Mouse (Mus musculus) heart, adult 9 months (tissue): ENCODE measurements at regions not wholly inside any gene's neighbourhood (a gene's known extent, or its start where the extent isn't known, plus 50 kb on each side); places are given as distances from the start of the nearest gene placed in this dataset.
"Not testable (repeated sequence)": the region's sequence is repeated elsewhere in the genome, so short reads cannot be mapped to it uniquely, and the experiment has no call there.

ENCODE experiments used
- DNase-seq, 2 experiments: peaks; one replicate each; pipeline ENCODE4 v3.0.0; 2022; ENCODE audit warnings: low spot score in 2 of 2

- DNase-seq: no peak
These were observed 149.0 kb upstream of the Mocs1 start for GRCm38 (mm10) chr17:49278973-49279727.

GRCm38 (mm10) chr17:49281344-49281743 lies 146.8 kb upstream of the Mocs1 start:
- no peak for DNase-seq

- DNase-seq: no peak
These were observed 145.7 kb upstream of the Mocs1 start for GRCm38 (mm10) chr17:49282498-49282897.

- DNase-seq: no peak
These were observed 144.7 kb upstream of the Mocs1 start for GRCm38 (mm10) chr17:49283491-49283890.

GRCm38 (mm10) chr17:49291636-49292035 lies 136.5 kb upstream of the Mocs1 start:
- DNase-seq: no peak

GRCm38 (mm10) chr17:49304461-49304860 lies 123.7 kb upstream of the Mocs1 start:
- DNase-seq: peak in 1 of 2 experiments; percentile 2

GRCm38 (mm10) chr17:49305116-49305515 lies 123.0 kb upstream of the Mocs1 start:
- no peak for DNase-seq

- DNase-seq: no peak
These were observed 119.1 kb upstream of the Mocs1 start for GRCm38 (mm10) chr17:49309079-49309478.

- DNase-seq: no peak
These were observed 114.0 kb upstream of the Mocs1 start for GRCm38 (mm10) chr17:49314196-49314595.

- no peak for DNase-seq
These were observed 100.6 kb upstream of the Mocs1 start for GRCm38 (mm10) chr17:49327524-49327923.

GRCm38 (mm10) chr17:49335318-49335717 lies 92.8 kb upstream of the Mocs1 start:
- no peak for DNase-seq

- DNase-seq: peak in 1 of 2 experiments; percentile 2
These were observed 90.3 kb upstream of the Mocs1 start for GRCm38 (mm10) chr17:49337881-49338280.

GRCm38 (mm10) chr17:49342636-49343035 lies 85.5 kb upstream of the Mocs1 start:
- DNase-seq: no peak

GRCm38 (mm10) chr17:49346701-49347100 lies 81.5 kb upstream of the Mocs1 start:
- DNase-seq: no peak

GRCm38 (mm10) chr17:49349328-49349727 lies 78.8 kb upstream of the Mocs1 start:
- no peak for DNase-seq

GRCm38 (mm10) chr17:49359212-49359611 lies 69.0 kb upstream of the Mocs1 start:
- DNase-seq: no peak

- DNase-seq: not testable (repeated sequence)
These were observed 67.9 kb upstream of the Mocs1 start for GRCm38 (mm10) chr17:49360251-49360650.

GRCm38 (mm10) chr17:49367791-49368190 lies 60.4 kb upstream of the Mocs1 start:
- DNase-seq: no peak

- no peak for DNase-seq
These were observed 59.5 kb upstream of the Mocs1 start for GRCm38 (mm10) chr17:49368476-49369269.

- no peak for DNase-seq
These were observed 50.5 kb upstream of the Mocs1 start for GRCm38 (mm10) chr17:49377626-49378025.
